Mouse (Mus musculus): ENCODE measurements around the gene Prkca. TPM values are rescaled to one million over a fixed set of nuclear protein-coding genes. Genes with fewer than 3 reads are reported as not detected.
A peak's percentile ranks its signal among the peaks of the same experiment; 100 is the strongest.

The Prkca gene
- total and polyA plus RNA-seq, 3 experiments: 15.3 to 30.9 (median 19.9) TPM

DNA sequence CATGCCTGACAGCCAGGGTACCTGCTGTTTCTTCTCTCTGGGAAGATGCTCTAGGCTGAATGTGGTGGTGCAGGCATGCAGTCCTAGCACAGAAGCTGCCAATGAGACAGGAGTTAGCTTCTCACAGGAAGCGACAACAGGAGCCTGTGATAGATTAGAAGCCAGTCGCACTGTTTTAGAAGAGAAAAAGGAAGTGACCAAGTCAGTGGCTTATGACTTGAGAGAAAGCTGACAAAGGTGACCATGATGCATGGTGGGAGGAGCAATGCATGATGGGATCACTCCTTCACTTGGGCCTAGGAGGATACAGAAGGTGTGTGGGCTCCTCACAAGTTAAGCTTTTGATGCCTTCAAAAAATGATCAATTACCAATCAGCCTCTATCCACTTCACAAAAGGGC, 99.5 kb downstream of the Prkca start (continued):
- peak; percentile 65; the same call in 1 of the 2 replicates for TF ChIP-seq RCOR1 (IDR thresholded peaks at IDR 0.05; ENCODE audit: low read depth, low read length)
- no peak for TF ChIP-seq RAD21 (IDR thresholded peaks at IDR 0.05; ENCODE audit: low read depth, low read length)
- no peak for TF ChIP-seq ZKSCAN1 (IDR thresholded peaks at IDR 0.05; ENCODE audit: low read depth, low read length)
- TF ChIP-seq TAL1 (IDR thresholded peaks at IDR 0.05; ENCODE audit: low read length): peak; percentile 91
- TF ChIP-seq POLR2AphosphoS2 (IDR thresholded peaks at IDR 0.05; ENCODE audit: low read length): no peak

DNA sequence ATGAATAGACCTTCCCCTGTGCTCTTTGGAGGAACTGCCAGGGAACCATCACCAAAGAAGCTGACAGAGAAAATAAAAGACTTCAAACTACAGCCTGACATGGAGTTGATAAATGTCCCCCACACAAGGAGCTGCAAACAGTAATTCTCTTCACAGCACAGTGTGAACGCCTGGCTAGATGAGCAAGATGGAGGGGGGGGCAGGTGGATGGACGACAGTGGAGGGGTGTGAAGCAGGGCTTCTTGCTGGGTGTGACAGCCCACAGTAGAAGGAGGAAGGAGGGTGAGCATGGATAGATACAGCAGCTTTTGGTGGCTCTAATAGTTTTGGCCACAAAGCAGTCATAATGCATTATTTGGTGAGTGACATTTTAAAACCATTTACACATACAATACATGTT, 100.1 kb downstream of the Prkca start:
- Histone ChIP-seq H3K9me3 (replicated peaks; ENCODE audit: insufficient read depth, low read length) (no peaks in the 10 kb centered on the region), H3K4me1 (ENCODE audit: control insufficient read depth in 1 of 2, insufficient read depth in 2 of 2, low read length in 2 of 2) (peaks cover 35 to 64% of the 10 kb centered on the region in 2 experiments), H3K79me2 (ENCODE audit: control insufficient read depth, insufficient read depth, low read length, poor library complexity) (peaks cover 13% of the 10 kb centered on the region), H3K4me3 (ENCODE audit: control insufficient read depth in 1 of 2, insufficient read depth in 1 of 2, low read depth in 2 of 2, low read length in 2 of 2) (peak overlapping the region in 1 of 2 experiments; percentile 26; a peak in 3 of 4 replicates), H3K9ac (ENCODE audit: control insufficient read depth, low read depth, low read length, poor library complexity, severe bottlenecking) (peak overlapping the region; percentile 55), H3K36me3 (ENCODE audit: control insufficient read depth in 1 of 2, insufficient read depth in 2 of 2, low read length in 2 of 2) (peaks cover 0 to 60% of the 10 kb centered on the region in 2 experiments; a peak in 2 of 4 replicates), H3K27ac (ENCODE audit: control insufficient read depth, low read depth, low read length) (peak overlapping the region; percentile 96), H3K27me3 (ENCODE audit: control insufficient read depth in 1 of 2, insufficient read depth in 2 of 2, low read length in 2 of 2) (no peaks in the 10 kb centered on the region)
- TF ChIP-seq MAZ (IDR thresholded peaks at IDR 0.05; ENCODE audit: low read depth, low read length): 0 out of 2 replicates have a peak, but pooled peaks have one; percentile 44
- no peak for TF ChIP-seq ETS1 (IDR thresholded peaks at IDR 0.05; ENCODE audit: low read depth, low read length)
- TF ChIP-seq GABPA (IDR thresholded peaks at IDR 0.05; ENCODE audit: low read depth, low read length): no peak
- DNase-seq (ENCODE audit: low read depth, low spot score): no peak

GRCm38 (mm10) chr11:108240924-108241498, 102.7 kb downstream of the Prkca start:
- DNase-seq (ENCODE audit: low read depth, low spot score): no peak
- Histone ChIP-seq H3K4me3 (ENCODE audit: control insufficient read depth in 1 of 2, insufficient read depth in 1 of 2, low read depth in 2 of 2, low read length in 2 of 2) (no peak overlapping the region), H3K9ac (ENCODE audit: control insufficient read depth, low read depth, low read length, poor library complexity, severe bottlenecking) (no peak overlapping the region), H3K36me3 (ENCODE audit: control insufficient read depth in 1 of 2, insufficient read depth in 2 of 2, low read length in 2 of 2) (peaks cover 0 to 68% of the 10 kb centered on the region in 2 experiments; a peak in 2 of 4 replicates), H3K79me2 (ENCODE audit: control insufficient read depth, insufficient read depth, low read length, poor library complexity) (peaks cover 16% of the 10 kb centered on the region), H3K27me3 (ENCODE audit: control insufficient read depth in 1 of 2, insufficient read depth in 2 of 2, low read length in 2 of 2) (no peaks in the 10 kb centered on the region), H3K9me3 (replicated peaks; ENCODE audit: insufficient read depth, low read length) (no peaks in the 10 kb centered on the region), H3K4me1 (ENCODE audit: control insufficient read depth in 1 of 2, insufficient read depth in 2 of 2, low read length in 2 of 2) (peaks cover 32 to 69% of the 10 kb centered on the region in 2 experiments), H3K27ac (ENCODE audit: control insufficient read depth, low read depth, low read length) (no peak overlapping the region)
- no peak for TF ChIP-seq RAD21 (IDR thresholded peaks at IDR 0.05; ENCODE audit: low read depth, low read length)
- TF ChIP-seq ZC3H11A (IDR thresholded peaks at IDR 0.05; ENCODE audit: low read depth, low read length): no peak
- TF ChIP-seq CHD2 (IDR thresholded peaks at IDR 0.05; ENCODE audit: low read length): no peak
- no peak for TF ChIP-seq ZMIZ1 (IDR thresholded peaks at IDR 0.05; ENCODE audit: low read depth, low read length)

DNA sequence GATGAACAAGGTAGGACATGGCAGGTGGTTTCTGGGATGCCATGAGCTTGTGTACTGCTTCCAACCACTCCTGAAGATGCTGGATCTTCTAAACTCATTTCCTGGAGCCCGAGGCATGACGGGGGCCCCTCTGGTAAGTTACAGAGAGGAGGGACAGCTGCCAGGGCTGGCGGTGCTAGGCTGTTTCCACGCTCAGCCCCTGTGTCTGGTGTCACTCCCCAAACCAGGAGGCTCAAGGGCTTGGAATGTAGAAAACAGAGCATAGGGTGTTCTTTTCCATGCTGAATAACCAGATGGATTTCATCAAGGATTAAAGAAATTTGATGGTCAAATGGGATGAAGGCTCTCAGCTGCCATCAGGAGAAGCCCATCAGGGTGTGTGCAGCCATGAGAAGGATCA, 104.6 kb downstream of the Prkca start:
- no peak for TF ChIP-seq ZNF384 (IDR thresholded peaks at IDR 0.05; ENCODE audit: low read depth, low read length)
- no peak for TF ChIP-seq MAZ (IDR thresholded peaks at IDR 0.05; ENCODE audit: low read depth, low read length)
- TF ChIP-seq MEF2A (IDR thresholded peaks at IDR 0.05; ENCODE audit: extremely low read depth, insufficient replicate concordance, low read depth, low read length, poor library complexity, severe bottlenecking): no peak
- TF ChIP-seq ELF1 (IDR thresholded peaks at IDR 0.05; ENCODE audit: low read depth, low read length): no peak
- TF ChIP-seq USF1 (IDR thresholded peaks at IDR 0.05; ENCODE audit: low read depth, low read length): no peak
- TF ChIP-seq POLR2A (IDR thresholded peaks at IDR 0.05; ENCODE audit: control insufficient read depth in 1 of 2, insufficient read depth in 1 of 2, low read depth in 1 of 2, low read length in 2 of 2, poor library complexity in 1 of 2): no peak
- DNase-seq (ENCODE audit: low read depth, low spot score): no peak
- H3K4me1 ChIP-seq (ENCODE audit: control insufficient read depth in 1 of 2, insufficient read depth in 2 of 2, low read length in 2 of 2): peaks cover 25 to 62% of the 10 kb centered on the region in 2 experiments

More for the DNA sequence above, 104.6 kb downstream of the Prkca start:
- Histone ChIP-seq H3K9ac (ENCODE audit: control insufficient read depth, low read depth, low read length, poor library complexity, severe bottlenecking) (no peak overlapping the region), H3K27me3 (ENCODE audit: control insufficient read depth in 1 of 2, insufficient read depth in 2 of 2, low read length in 2 of 2) (no peaks in the 10 kb centered on the region), H3K27ac (ENCODE audit: control insufficient read depth, low read depth, low read length) (no peak overlapping the region), H3K36me3 (ENCODE audit: control insufficient read depth in 1 of 2, insufficient read depth in 2 of 2, low read length in 2 of 2) (peaks cover 0 to 62% of the 10 kb centered on the region in 2 experiments; a peak in 2 of 4 replicates), H3K9me3 (replicated peaks; ENCODE audit: insufficient read depth, low read length) (no peaks in the 10 kb centered on the region), H3K4me3 (ENCODE audit: control insufficient read depth in 1 of 2, insufficient read depth in 1 of 2, low read depth in 2 of 2, low read length in 2 of 2) (no peak overlapping the region), H3K79me2 (ENCODE audit: control insufficient read depth, insufficient read depth, low read length, poor library complexity) (peaks cover 19% of the 10 kb centered on the region)

Measured in MEL (cell line).